Mouse (Mus musculus): ENCODE data around the gene Hist2h2ac. TPM values are rescaled to one million over a fixed set of nuclear protein-coding genes. Genes with fewer than 3 reads are reported as not detected.

Hist2h2ac gene
- polyA plus RNA-seq, 1 experiment = 1.3 TPM

DNA sequence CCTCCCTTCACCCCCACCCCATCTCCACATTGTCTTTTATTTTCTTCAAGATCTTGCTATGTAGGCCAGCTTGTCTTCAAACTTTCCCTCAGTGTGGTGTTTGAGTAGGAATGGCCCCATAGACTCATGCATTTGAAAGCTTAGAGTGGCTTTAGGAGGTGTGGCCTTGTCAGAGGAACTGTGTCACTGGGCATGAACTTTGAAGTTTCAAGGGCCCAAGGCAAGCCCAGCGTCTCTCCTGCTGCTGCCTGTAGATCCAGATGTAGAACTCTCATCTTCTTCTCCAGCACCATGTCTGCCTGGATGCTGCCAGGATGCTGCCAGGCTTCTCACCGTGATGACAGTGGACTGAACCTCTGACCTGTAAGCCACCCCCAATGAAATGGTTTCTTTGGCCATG lies 8.1 kb upstream of the Hist2h2ac start:
- no peak for TF ChIP-seq MYOD1 (IDR thresholded peaks at IDR 0.05; ENCODE audit: control insufficient read depth in 1 of 3, insufficient read length in 2 of 3, low read depth in 2 of 3)
- no peak for TF ChIP-seq E2F4 (IDR thresholded peaks at IDR 0.05; ENCODE audit: insufficient read depth)
- TF ChIP-seq POLR2AphosphoS2 (IDR thresholded peaks at IDR 0.05; ENCODE audit: insufficient read length, low read depth) = no peak
- TF ChIP-seq CEBPB (IDR thresholded peaks at IDR 0.05; ENCODE audit: insufficient read depth, poor library complexity, severe bottlenecking) = no peak
- no peak for TF ChIP-seq REST (IDR thresholded peaks at IDR 0.05; ENCODE audit: insufficient read depth, insufficient read length)
- no peak for TF ChIP-seq POLR2A (IDR thresholded peaks at IDR 0.05; ENCODE audit: insufficient read length, low read depth)
- TF ChIP-seq TCF3 (IDR thresholded peaks at IDR 0.05; ENCODE audit: insufficient read length, low read depth) = no peak
- TF ChIP-seq SRF (IDR thresholded peaks at IDR 0.05; ENCODE audit: control insufficient read depth, insufficient read length, low read depth) = no peak
- TF ChIP-seq TCF12 (IDR thresholded peaks at IDR 0.05; ENCODE audit: insufficient read depth, poor library complexity, severe bottlenecking) = no peak
- no peak for TF ChIP-seq MYOG (IDR thresholded peaks at IDR 0.05; ENCODE audit: control insufficient read depth in 1 of 3, insufficient read depth in 1 of 3, insufficient read length in 2 of 3, low read depth in 2 of 3)
- TF ChIP-seq USF1 (IDR thresholded peaks at IDR 0.05; ENCODE audit: low read depth) = no peak
- TF ChIP-seq MAX (IDR thresholded peaks at IDR 0.05; ENCODE audit: low read depth) = no peak
- Histone ChIP-seq H3K27me3 (ENCODE audit: control insufficient read depth, insufficient read depth, insufficient read length) (no peaks in the 10 kb centered on the region), H3K79me2 (ENCODE audit: control insufficient read depth, insufficient read depth) (no peaks in the 10 kb centered on the region), H3K4me3 (no peak overlapping the region), H3ac (ENCODE audit: control insufficient read depth, insufficient read length) (no peak overlapping the region), H3K4me2 (ENCODE audit: low read depth) (no peak overlapping the region), H3K36me3 (ENCODE audit: control insufficient read depth, insufficient read depth) (no peaks in the 10 kb centered on the region)

DNA sequence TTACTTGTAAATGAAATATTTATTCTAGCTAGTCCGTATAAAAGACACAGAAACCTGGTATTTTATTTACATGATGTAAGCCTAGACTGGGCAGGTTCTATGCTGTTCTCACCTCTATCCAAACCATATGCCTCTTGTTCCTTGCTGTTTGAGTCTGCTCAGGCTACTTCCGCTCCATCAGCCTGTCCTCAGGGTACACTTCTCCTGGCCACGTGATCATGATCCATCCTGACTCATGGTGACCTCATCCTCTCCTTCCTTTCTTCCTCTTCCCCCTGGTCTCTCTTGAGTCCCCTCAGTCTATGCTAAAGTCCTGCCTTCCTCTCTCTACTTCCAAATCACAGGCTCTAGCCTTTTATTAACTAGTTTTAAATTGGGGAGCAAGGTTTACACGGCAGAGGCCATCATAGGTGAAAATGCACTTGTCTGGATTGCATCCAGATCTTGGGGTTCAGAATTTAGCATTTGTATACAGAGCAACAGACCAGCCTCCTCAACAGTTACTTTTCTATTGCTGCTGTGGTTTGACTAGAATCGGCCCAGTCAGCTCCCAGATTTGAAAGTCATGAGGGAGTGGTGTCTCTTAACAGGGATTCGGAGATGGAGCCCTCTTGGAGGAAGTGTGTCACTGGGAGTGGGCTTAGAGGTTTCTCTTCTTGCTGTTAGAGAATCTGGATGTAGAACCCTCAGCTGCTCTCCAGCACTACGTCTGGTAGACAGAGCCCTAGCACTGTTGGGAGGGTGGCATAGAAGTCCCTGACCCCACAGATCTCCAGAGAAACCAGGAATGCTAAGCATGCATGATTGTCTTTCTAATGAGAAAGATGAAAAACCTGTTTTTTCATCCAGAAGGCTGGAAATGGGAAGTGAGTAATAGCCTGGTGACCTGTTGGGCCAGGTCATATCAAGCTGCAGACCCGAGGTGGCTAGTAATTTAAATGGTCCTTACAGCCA lies 6.3 kb upstream of the Hist2h2ac start:
- TF ChIP-seq REST (IDR thresholded peaks at IDR 0.05; ENCODE audit: insufficient read depth, insufficient read length) (no peak), MYOG (IDR thresholded peaks at IDR 0.05; ENCODE audit: control insufficient read depth in 1 of 3, insufficient read depth in 1 of 3, insufficient read length in 2 of 3, low read depth in 2 of 3) (no peak), USF1 (IDR thresholded peaks at IDR 0.05; ENCODE audit: low read depth) (peak; percentile 99), MAX (IDR thresholded peaks at IDR 0.05; ENCODE audit: low read depth) (no peak), POLR2A (IDR thresholded peaks at IDR 0.05; ENCODE audit: insufficient read length, low read depth) (peak; percentile 44)
- Histone ChIP-seq H3K4me2 (ENCODE audit: low read depth) (peak overlapping the region; percentile 58), H3K4me3 (no peak overlapping the region), H3K27me3 (ENCODE audit: control insufficient read depth, insufficient read depth, insufficient read length) (no peaks in the 10 kb centered on the region), H3K36me3 (ENCODE audit: control insufficient read depth, insufficient read depth) (no peaks in the 10 kb centered on the region), H3ac (ENCODE audit: control insufficient read depth, insufficient read length) (no peak overlapping the region), H3K79me2 (ENCODE audit: control insufficient read depth, insufficient read depth) (no peaks in the 10 kb centered on the region)

DNA sequence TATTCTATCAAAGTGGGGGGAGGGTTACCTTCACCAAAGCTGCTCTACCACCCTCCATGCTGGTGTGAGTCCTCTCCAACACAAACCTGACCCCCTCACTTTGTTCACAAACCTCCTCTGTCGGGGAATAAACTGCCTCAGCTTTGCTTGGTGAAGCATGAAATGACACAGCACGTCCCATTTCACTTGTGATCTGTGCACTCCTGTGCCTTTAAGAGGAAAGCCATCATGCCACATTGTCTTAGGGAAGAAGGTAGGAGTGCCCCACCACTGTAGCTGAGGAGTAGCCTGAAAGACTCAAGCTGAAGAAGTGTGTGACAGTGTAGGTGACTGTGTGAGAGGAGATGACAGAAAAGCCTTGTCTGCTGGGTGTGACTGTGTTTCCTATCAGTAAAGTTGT lies 4.7 kb upstream of the Hist2h2ac start:
- Histone ChIP-seq H3K27me3 (ENCODE audit: control insufficient read depth, insufficient read depth, insufficient read length) (no peaks in the 10 kb centered on the region), H3K4me2 (ENCODE audit: low read depth) (no peak overlapping the region), H3ac (ENCODE audit: control insufficient read depth, insufficient read length) (no peak overlapping the region), H3K4me3 (no peak overlapping the region), H3K36me3 (ENCODE audit: control insufficient read depth, insufficient read depth) (no peaks in the 10 kb centered on the region), H3K79me2 (ENCODE audit: control insufficient read depth, insufficient read depth) (no peaks in the 10 kb centered on the region)
- TF ChIP-seq SRF (IDR thresholded peaks at IDR 0.05; ENCODE audit: control insufficient read depth, insufficient read length, low read depth) = no peak
- no peak for TF ChIP-seq POLR2A (IDR thresholded peaks at IDR 0.05; ENCODE audit: insufficient read length, low read depth)
- TF ChIP-seq TCF3 (IDR thresholded peaks at IDR 0.05; ENCODE audit: insufficient read length, low read depth) = no peak
- no peak for TF ChIP-seq USF1 (IDR thresholded peaks at IDR 0.05; ENCODE audit: low read depth)
- no peak for TF ChIP-seq MYOG (IDR thresholded peaks at IDR 0.05; ENCODE audit: control insufficient read depth in 1 of 3, insufficient read depth in 1 of 3, insufficient read length in 2 of 3, low read depth in 2 of 3)
- no peak for TF ChIP-seq MYOD1 (IDR thresholded peaks at IDR 0.05; ENCODE audit: control insufficient read depth in 1 of 3, insufficient read length in 2 of 3, low read depth in 2 of 3)
- TF ChIP-seq POLR2AphosphoS2 (IDR thresholded peaks at IDR 0.05; ENCODE audit: insufficient read length, low read depth) = no peak
- TF ChIP-seq MAX (IDR thresholded peaks at IDR 0.05; ENCODE audit: low read depth) = no peak
- TF ChIP-seq TCF12 (IDR thresholded peaks at IDR 0.05; ENCODE audit: insufficient read depth, poor library complexity, severe bottlenecking) = no peak
- TF ChIP-seq E2F4 (IDR thresholded peaks at IDR 0.05; ENCODE audit: insufficient read depth) = no peak
- no peak for TF ChIP-seq REST (IDR thresholded peaks at IDR 0.05; ENCODE audit: insufficient read depth, insufficient read length)
- TF ChIP-seq CEBPB (IDR thresholded peaks at IDR 0.05; ENCODE audit: insufficient read depth, poor library complexity, severe bottlenecking) = no peak

DNA sequence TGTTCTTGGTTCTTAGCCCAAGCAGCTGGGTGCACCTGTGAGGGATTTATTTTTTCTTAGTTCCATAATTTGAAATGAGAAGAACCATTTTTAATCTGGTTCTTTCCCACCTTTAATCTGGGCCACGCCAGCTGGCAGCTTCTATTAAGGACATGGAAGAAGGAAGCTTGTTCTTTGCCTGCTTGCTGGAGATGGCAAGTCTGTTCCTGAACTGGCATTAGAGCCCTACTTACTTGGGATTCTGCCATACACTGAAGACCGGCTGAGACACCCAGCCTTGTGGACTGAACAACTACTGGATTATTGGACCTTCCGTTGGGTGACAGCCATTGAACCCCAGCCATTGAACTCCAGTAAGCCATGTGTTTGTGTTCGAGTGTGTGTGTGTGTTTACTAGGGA lies 2.1 kb upstream of the Hist2h2ac start:
- Histone ChIP-seq H3ac (ENCODE audit: control insufficient read depth, insufficient read length) (no peak overlapping the region), H3K4me2 (ENCODE audit: low read depth) (peak overlapping the region; percentile 93), H3K27me3 (ENCODE audit: control insufficient read depth, insufficient read depth, insufficient read length) (no peaks in the 10 kb centered on the region), H3K36me3 (ENCODE audit: control insufficient read depth, insufficient read depth) (no peaks in the 10 kb centered on the region), H3K4me3 (peak overlapping the region; percentile 47), H3K79me2 (ENCODE audit: control insufficient read depth, insufficient read depth) (no peaks in the 10 kb centered on the region)
- TF ChIP-seq MYOD1 (IDR thresholded peaks at IDR 0.05; ENCODE audit: control insufficient read depth in 1 of 3, insufficient read length in 2 of 3, low read depth in 2 of 3) = no peak
- TF ChIP-seq USF1 (IDR thresholded peaks at IDR 0.05; ENCODE audit: low read depth) = no peak
- TF ChIP-seq POLR2AphosphoS2 (IDR thresholded peaks at IDR 0.05; ENCODE audit: insufficient read length, low read depth) = no peak

DNA sequence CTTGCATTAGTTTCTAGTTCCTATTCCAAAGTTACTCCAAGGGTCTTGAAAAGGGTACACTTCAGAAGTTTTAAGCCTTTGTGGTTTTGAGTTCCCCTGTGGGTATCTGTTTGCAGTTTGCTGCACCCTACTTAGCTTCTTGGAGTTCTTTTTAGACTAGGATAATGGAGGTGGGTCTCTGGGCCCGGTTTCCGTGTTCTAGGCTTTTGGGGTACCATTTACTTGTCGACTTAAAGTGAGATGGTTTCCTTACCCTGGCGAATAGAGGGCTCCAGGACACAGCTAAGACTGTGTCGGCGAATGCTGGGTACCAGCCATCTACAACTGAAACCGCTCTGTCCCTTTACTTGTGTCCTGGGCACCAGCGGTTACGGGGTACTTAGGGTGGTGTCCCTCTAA lies 959 bp upstream of the Hist2h2ac start:
- Histone ChIP-seq H3ac (ENCODE audit: control insufficient read depth, insufficient read length) (no peak overlapping the region), H3K4me3 (peak overlapping the region; percentile 47), H3K27me3 (ENCODE audit: control insufficient read depth, insufficient read depth, insufficient read length) (no peaks in the 10 kb centered on the region), H3K79me2 (ENCODE audit: control insufficient read depth, insufficient read depth) (no peaks in the 10 kb centered on the region), H3K36me3 (ENCODE audit: control insufficient read depth, insufficient read depth) (no peaks in the 10 kb centered on the region), H3K4me2 (ENCODE audit: low read depth) (peak overlapping the region; percentile 93)
- no peak for TF ChIP-seq REST (IDR thresholded peaks at IDR 0.05; ENCODE audit: insufficient read depth, insufficient read length)
- TF ChIP-seq MAX (IDR thresholded peaks at IDR 0.05; ENCODE audit: low read depth) = no peak

Measured in myocyte (in vitro differentiated cells).